9 mouse cellular contexts compared by ENCODE assay signal in genomic region chr17:31862136-31862535, GRCm38 (mm10). TPM values are rescaled to one million over a fixed set of nuclear protein-coding genes. Genes with fewer than 3 reads are reported as not detected.
DNase-seq lines count a peak whose midpoint lies in the region; ATAC-seq lines count a peak whose summit lies in the region.
"Had no signal": no experiment of that assay in that cellular context is flagged by ENCODE, and none has a peak within 500 bp of the region (broad histone marks: within the 10 kb centered on the region; RNA-seq: fewer than 3 reads in every experiment).

No protein-coding gene starts in this region.

- H3K4me3 ChIP-seq in heart, embryonic 10.5 days, result no peak overlapping the region
- no peak overlapping the region for H3K4me3 ChIP-seq in heart, embryonic 11.5 days (ENCODE audit: low read depth, low read length)

- no peak overlapping the region for H3K4me2 ChIP-seq in heart, embryonic 11.5 days

- DNase-seq in heart, embryonic 10.5 days (ENCODE audit: low spot score), result no peak
- DNase-seq in testis, postnatal 10 days (ENCODE audit: low spot score), result peak; percentile 39
- no peak for DNase-seq in testis, postnatal 14 days (ENCODE audit: low spot score)
- peak; percentile 41 for DNase-seq in kidney, postnatal 10 days
- peak; percentile 79 for DNase-seq in lung, postnatal 36 days
- DNase-seq in cerebellum, postnatal 36 days, result no peak
- DNase-seq in cerebellum, adult 9-11 months, result no peak

- H3K36me3 ChIP-seq in heart, embryonic 10.5 days, result no peaks in the 10 kb centered on the region
- H3K36me3 ChIP-seq in heart, embryonic 11.5 days (ENCODE audit: control insufficient read depth, insufficient read depth, low read length), result no peaks in the 10 kb centered on the region

- 73% methylated on average over 6 of the region's 6 CpGs for WGBS in heart, embryonic 10.5 days
- WGBS in heart, embryonic 11.5 days (ENCODE audit: insufficient replicate concordance), result 67% methylated on average over 6 of the region's 6 CpGs

- no peaks in the 10 kb centered on the region for H3K27me3 ChIP-seq in heart, embryonic 10.5 days (ENCODE audit: insufficient read depth, poor library complexity, severe bottlenecking)
- no peaks in the 10 kb centered on the region for H3K27me3 ChIP-seq in heart, embryonic 11.5 days (ENCODE audit: control insufficient read depth, insufficient read depth, low read length)

- ATAC-seq in heart, embryonic 11.5 days (replicated peaks; ENCODE audit: insufficient number of reproducible peaks, low FRiP score, low TSS enrichment), result no peak
- ATAC-seq: intestine, postnatal 0 days had no signal

- H3K27ac ChIP-seq in heart, embryonic 10.5 days, result 0 out of 2 replicates have a peak overlapping the region, but pooled peaks have one; percentile 30
- no peak overlapping the region for H3K27ac ChIP-seq in heart, embryonic 11.5 days (ENCODE audit: low read depth, low read length)

- H3K4me1 ChIP-seq in heart, embryonic 10.5 days, result peaks cover 58% of the 10 kb centered on the region
- H3K4me1 ChIP-seq in heart, embryonic 11.5 days (ENCODE audit: control insufficient read depth, insufficient read depth, low read length), result peaks cover 20% of the 10 kb centered on the region

- H3K9me3 ChIP-seq in heart, embryonic 10.5 days, result no peaks in the 10 kb centered on the region
- H3K9me3 ChIP-seq in heart, embryonic 11.5 days (replicated peaks; ENCODE audit: control insufficient read depth, low read length), result no peaks in the 10 kb centered on the region

- H3K9ac ChIP-seq in heart, embryonic 11.5 days (ENCODE audit: low read depth, low read length), result no peak overlapping the region

RNA-seq across cellular contexts. Expression of gene Sik1, which starts 6.5 kb away (rescaled TPM):
- polyA plus RNA-seq in heart, embryonic 10.5 days (2016; fragmentation: Nextera tagmentation; extraction: Ambion mirVana), result 20.9 and 22.0 TPM in 2 replicates
- 21.7 and 24.3 TPM in 2 replicates for polyA plus RNA-seq in heart, embryonic 11.5 days (2014; fragmentation: Nextera tagmentation; extraction: Ambion mirVana)

Comparison
In these comparisons a context has a peak if more than half of its experiments do, and no peak if none do; other contexts are left out.
1. DNase-seq: peak in testis, postnatal 10 days (single experiment), kidney, postnatal 10 days (single experiment) and lung, postnatal 36 days (single experiment); none in heart, embryonic 10.5 days (single experiment), testis, postnatal 14 days (single experiment), cerebellum, postnatal 36 days (0 of 2) and cerebellum, adult 9-11 months (single experiment).